In genomic region chr17:35219601-35220041, GRCm38 (mm10) we compare ENCODE assay signal across 12 mouse cellular contexts. TPM values are rescaled to one million over a fixed set of nuclear protein-coding genes. Genes with fewer than 3 reads are reported as not detected.
A peak's percentile ranks its signal among the peaks of the same experiment; 100 is the strongest.
DNase-seq lines count a peak whose midpoint lies in the region; ATAC-seq and TF ChIP-seq lines count a peak whose summit lies in the region.
"Had no signal": no experiment of that assay in that cellular context is flagged by ENCODE, and none has a peak within 500 bp of the region (broad histone marks: within the 10 kb centered on the region; RNA-seq: fewer than 3 reads in every experiment).

No protein-coding gene starts in this region.

- H3K27ac ChIP-seq in cortical plate, adult 2 months (ENCODE audit: insufficient read depth, low read length): 0 out of 2 replicates have a peak overlapping the region, but pooled peaks have one; percentile 26

- no peak overlapping the region for H3K4me3 ChIP-seq in cortical plate, adult 2 months (ENCODE audit: insufficient read depth, low read length)

- peak; percentile 48 for DNase-seq in kidney, adult 9 months
- DNase-seq in kidney, postnatal 10 days: no peak
- DNase-seq in CD4-positive helper T cell, adult 2 months (ENCODE audit: low read depth, low spot score): peak; percentile 83
- no peak for DNase-seq in adrenal gland, adult 18-20 months (ENCODE audit: low spot score in 2 of 2)
- no peak for DNase-seq in right cerebral cortex, postnatal 14 days
- no peak for DNase-seq in urinary bladder, adult 18-20 months (ENCODE audit: low spot score in 2 of 2)
- DNase-seq: right cerebral cortex, postnatal 4 days had no signal

- no peak for TF ChIP-seq POLR2A in cortical plate, adult 2 months (IDR thresholded peaks at IDR 0.05; ENCODE audit: extremely low read depth, insufficient read depth, low read length)

- no peak for TF ChIP-seq CTCF in cortical plate, adult 2 months (IDR thresholded peaks at IDR 0.05; ENCODE audit: extremely low read depth, insufficient read depth, low read length)

- ATAC-seq in megakaryocyte, adult 5-6 weeks (ENCODE audit: poor library complexity, severe bottlenecking): peak; percentile 68

- peaks cover 5% of the 10 kb centered on the region; the same call in 1 of the 2 replicates for H3K4me1 ChIP-seq in cortical plate, adult 2 months (ENCODE audit: control insufficient read depth, insufficient read depth, low read length)

RNA-seq across cellular contexts. Expression of gene Gm16181, which starts 1.0 kb away (rescaled TPM):
- not detected in 2 replicates for polyA plus RNA-seq in cortical plate, adult 2 months (2012; rRNA removed)
- 0.76 and 2.5 TPM in 2 replicates for total RNA-seq in megakaryocyte, adult 5-6 weeks (2015)
- 0.88 and 4.0 TPM in 2 replicates for total RNA-seq in megakaryocyte, adult 5-6 weeks (2017)
- total RNA-seq in adrenal gland, adult 18-20 months (2021): not detected
- total RNA-seq: heart, adult 18-20 months had no signal
- polyA plus RNA-seq: limb, embryonic 14.5 days had no signal

RNA-seq across cellular contexts. Expression of gene Atp6v1g2, which starts 13.8 kb away (rescaled TPM):
- 765 and 777 TPM in 2 replicates for polyA plus RNA-seq in cortical plate, adult 2 months (2012; rRNA removed)
- 6.2 and 6.9 TPM in 2 replicates for total RNA-seq in megakaryocyte, adult 5-6 weeks (2015)
- total RNA-seq in megakaryocyte, adult 5-6 weeks (2017): 3.0 and 3.6 TPM in 2 replicates
- 1 to 10 TPM; 4.7 to 5.3 TPM for total RNA-seq in adrenal gland, adult 18-20 months (2021)

RNA-seq across cellular contexts. Expression of gene Lta, which starts 14.5 kb away (rescaled TPM):
- 0.19 and 0.32 TPM in 2 replicates for polyA plus RNA-seq in cortical plate, adult 2 months (2012; rRNA removed)
- total RNA-seq in megakaryocyte, adult 5-6 weeks (2015): 0.11 TPM in 1 of 2 replicates, not detected in the other
- 0.24 TPM in 1 of 2 replicates, not detected in the other for total RNA-seq in megakaryocyte, adult 5-6 weeks (2017)
- total RNA-seq in adrenal gland, adult 18-20 months (2021): not detected

RNA-seq across cellular contexts. Expression of gene Nfkbil1, which starts 16.0 kb away (rescaled TPM):
- polyA plus RNA-seq in cortical plate, adult 2 months (2012; rRNA removed): 12.2 and 13.8 TPM in 2 replicates
- 2.2 and 4.5 TPM in 2 replicates for total RNA-seq in megakaryocyte, adult 5-6 weeks (2015)
- 10.2 and 13.3 TPM in 2 replicates for total RNA-seq in megakaryocyte, adult 5-6 weeks (2017)
- total RNA-seq in adrenal gland, adult 18-20 months (2021): 10 to 100 TPM; 12.4 to 15.3 TPM

RNA-seq across cellular contexts. Expression of gene Tnf, which starts 17.8 kb away (rescaled TPM):
- 0.06 and 0.11 TPM in 2 replicates for polyA plus RNA-seq in cortical plate, adult 2 months (2012; rRNA removed)
- 33.1 and 34.6 TPM in 2 replicates for total RNA-seq in megakaryocyte, adult 5-6 weeks (2015)
- total RNA-seq in megakaryocyte, adult 5-6 weeks (2017): 28.2 and 30.0 TPM in 2 replicates
- total RNA-seq in adrenal gland, adult 18-20 months (2021): under 1 TPM; 0.36 to 0.83 TPM
- polyA plus RNA-seq: Patski had no signal

Comparison
In these comparisons a context has a peak if more than half of its experiments do, and no peak if none do; other contexts are left out.
1. DNase-seq: peak in kidney, adult 9 months (single experiment) and CD4-positive helper T cell, adult 2 months (single experiment); none in kidney, postnatal 10 days (single experiment), adrenal gland, adult 18-20 months (0 of 2), right cerebral cortex, postnatal 14 days (single experiment) and urinary bladder, adult 18-20 months (0 of 2).